Mouse (Mus musculus): ENCODE data around the gene Tex14.

Tex14 gene

DNA sequence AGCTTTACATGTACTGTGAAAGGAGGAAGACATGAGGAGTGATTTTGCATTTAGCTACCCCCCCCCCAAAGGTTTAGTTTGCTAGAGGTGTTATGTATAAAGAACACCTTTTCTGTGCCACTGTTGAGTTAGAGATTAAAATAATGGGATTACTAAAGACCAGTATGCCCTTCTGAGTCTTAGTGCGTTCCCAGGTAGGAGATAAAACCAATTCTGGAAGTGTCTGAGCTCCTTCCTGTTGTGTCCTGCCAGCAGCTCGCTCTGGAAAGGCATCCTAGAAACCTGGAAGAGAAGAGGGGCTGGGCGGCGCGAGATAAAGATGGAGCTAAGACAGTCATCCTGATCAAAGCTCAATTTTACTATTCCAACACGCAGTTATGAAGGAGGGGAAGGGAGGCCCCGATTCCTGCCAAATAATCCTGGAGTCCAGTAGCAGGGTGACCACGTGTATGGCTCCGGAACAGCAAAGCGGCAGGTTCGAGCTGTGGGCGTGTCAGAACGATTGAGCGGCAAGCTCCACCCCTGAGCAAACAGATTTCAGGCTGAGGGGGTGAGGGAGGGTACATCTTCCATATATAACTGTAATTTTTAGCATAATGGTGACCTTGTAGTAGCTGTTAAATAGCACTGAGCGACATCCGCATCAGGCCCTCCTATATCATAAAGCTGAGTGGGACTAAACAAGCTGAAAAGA, 40.0 kb downstream of the Tex14 start:
- TF ChIP-seq GATA4 (IDR thresholded peaks at IDR 0.05; ENCODE audit: insufficient replicate concordance, low read length), result no peak

DNA sequence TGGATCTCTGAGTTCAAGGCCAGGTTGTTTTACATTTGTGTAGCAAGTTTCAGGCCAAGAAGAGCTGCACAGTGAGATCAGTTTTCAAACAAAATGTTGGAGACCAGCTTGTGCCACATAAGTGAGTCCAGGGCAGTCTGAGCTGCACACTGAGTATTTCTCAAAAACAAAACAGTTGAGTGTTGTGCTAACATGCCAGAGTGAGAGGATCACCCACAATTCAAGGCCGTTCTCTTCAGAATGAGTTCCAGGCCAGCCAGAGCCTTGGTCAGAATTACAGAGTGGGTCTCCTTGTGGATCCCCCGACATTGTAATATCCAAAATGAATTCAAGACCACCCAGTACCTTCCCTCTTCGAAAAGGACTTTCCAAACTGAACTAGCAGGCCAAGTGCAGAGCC, 41.3 kb downstream of the Tex14 start:
- TF ChIP-seq GATA4 (IDR thresholded peaks at IDR 0.05; ENCODE audit: insufficient replicate concordance, low read length), result no peak

DNA sequence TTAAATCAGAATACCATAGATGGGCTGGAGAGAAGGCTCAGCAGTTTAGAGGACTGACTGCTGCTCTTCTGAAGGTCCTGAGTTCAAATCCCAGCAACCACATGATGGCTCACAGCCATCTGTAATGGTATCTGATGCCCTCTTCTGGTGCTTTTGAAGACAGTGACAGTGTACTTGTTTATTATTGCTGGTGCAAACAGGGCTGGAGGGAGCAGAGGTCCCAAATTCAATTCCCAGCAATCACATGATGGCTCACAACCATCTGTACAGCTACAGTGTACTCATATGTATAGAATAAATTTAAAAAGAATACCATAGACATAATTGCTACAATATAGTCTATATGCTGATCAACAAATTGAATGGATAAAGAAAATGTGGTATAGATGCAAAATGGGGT, 42.6 kb downstream of the Tex14 start:
- TF ChIP-seq GATA4 (IDR thresholded peaks at IDR 0.05; ENCODE audit: insufficient replicate concordance, low read length), result no peak

DNA sequence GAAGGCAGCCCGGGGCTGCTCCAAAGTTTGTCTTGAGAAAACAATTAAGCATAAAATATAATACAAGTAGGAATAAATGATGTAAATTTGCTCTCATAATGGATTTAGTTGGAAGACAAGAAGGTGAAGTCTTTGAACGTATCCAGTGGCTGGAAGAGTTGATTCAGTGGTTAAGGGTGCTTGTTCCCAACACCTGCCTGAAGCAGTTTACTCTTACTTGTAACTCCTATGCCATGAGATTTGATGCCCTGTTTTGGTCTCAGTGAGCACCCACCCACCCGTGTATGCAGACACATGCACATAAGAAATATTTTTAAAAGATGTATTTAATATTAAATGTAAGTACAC, 44.3 kb downstream of the Tex14 start:
- TF ChIP-seq GATA4 (IDR thresholded peaks at IDR 0.05; ENCODE audit: insufficient replicate concordance, low read length), result no peak

DNA sequence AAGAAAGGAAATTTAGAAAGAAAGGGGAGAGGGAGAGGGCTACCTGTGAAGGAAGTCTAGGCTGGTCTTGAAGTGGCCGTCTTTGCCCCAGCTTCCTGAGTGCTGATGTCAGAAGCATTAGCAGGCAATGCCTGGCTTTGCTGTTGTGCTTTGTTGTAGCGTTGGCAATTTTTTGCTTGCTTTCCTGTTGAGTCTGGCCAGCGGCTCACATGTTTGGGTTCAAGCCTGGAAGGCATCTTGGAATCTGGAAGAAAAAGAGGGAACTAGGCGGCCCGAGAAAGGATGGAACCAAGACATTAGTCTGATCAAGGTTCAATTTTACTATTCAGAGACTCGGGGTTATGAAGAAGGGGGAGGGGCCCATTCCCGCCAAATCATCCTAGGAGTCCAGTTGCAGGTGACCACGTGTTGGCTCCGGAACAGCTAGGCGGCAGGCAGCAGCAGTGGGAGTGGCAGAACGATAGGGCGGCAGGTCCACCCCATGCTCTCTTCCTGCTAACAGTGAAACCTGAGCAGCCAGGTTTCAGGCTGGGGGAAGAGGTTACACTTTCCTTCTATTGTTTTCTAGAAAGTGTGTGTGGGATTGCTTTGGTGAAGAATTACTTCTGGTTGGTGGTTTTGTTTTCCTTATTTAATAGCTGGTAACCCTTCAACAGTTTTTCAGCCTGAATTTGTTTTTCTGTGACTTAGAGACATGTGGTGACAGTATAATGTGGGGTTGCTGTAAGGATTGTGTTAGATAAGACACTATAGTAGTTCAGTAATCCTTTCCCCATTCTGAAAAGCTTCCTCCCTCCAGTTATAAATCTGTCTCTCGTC, 48.6 kb downstream of the Tex14 start:
- no peak for TF ChIP-seq GATA4 (IDR thresholded peaks at IDR 0.05; ENCODE audit: insufficient replicate concordance, low read length)

DNA sequence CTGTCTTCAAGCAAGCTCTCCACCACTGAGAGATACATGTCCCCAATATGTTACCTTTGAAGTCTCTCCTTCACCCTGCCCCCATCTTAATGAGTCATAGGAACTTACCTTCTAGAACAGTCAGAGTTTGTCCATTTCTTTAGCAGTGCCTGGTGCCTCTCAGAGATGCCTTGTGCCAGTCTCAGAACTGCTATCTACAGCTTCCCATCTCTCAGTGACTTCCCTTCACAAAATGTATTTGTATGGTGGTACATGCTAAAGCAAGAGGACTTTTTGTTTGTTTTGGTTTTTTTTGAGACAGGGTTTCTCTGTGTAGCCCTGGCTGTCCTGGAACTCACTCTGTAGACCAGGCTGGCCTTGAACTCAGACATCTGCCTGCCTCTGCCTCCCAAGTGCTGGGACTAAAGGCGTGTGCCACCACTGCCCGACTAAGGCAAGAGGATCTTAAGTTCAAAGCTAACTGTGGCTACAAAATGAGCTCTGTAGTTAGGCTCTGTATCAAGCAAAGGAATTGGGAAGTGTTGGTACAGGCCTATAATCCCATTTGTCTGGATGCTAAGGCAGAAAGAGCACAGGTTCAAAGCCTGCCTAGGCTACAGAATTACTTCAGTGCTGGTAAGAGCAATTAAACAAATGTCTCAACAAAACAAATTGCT, 49.3 kb downstream of the Tex14 start:
- no peak for TF ChIP-seq GATA4 (IDR thresholded peaks at IDR 0.05; ENCODE audit: insufficient replicate concordance, low read length)

DNA sequence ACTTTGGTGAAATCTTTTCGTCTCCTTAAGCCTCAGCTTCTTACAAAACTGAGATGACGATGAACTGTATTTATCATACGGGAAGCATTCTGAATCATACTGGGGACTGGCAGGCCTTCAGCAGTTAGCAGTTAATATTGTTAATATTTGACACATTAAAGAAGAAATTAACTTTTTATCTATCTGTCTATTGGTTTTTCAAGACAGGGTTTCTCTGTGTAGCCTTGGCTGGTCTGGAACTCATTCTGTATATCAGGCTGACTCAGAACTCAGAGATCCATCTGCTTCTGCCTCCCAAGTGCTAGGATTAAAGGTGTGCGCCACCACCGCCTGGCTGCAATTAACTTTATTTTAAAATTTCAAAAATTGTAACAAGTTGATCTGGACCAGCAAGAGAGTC, 50.7 kb downstream of the Tex14 start:
- no peak for TF ChIP-seq GATA4 (IDR thresholded peaks at IDR 0.05; ENCODE audit: insufficient replicate concordance, low read length)

DNA sequence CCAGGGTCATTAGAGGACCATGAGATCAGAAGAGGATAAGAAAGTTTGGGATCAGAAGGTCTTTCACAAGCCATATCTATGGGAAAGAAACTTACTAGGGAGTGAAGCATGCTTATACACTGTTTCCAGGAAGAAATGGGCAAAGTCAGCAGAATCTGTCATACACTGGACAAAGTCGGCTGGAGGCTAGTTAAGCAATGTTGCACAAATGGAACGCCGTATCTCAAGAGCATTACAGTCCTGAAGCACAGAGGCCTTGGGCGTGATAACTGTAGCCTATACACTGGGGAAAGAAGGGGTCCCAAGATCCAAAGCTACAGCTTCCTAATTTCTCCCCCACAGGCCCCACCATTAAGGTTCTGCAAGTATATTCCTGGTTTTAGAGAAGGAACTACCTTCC, 51.1 kb downstream of the Tex14 start:
- TF ChIP-seq GATA4 (IDR thresholded peaks at IDR 0.05; ENCODE audit: insufficient replicate concordance, low read length), result no peak

DNA sequence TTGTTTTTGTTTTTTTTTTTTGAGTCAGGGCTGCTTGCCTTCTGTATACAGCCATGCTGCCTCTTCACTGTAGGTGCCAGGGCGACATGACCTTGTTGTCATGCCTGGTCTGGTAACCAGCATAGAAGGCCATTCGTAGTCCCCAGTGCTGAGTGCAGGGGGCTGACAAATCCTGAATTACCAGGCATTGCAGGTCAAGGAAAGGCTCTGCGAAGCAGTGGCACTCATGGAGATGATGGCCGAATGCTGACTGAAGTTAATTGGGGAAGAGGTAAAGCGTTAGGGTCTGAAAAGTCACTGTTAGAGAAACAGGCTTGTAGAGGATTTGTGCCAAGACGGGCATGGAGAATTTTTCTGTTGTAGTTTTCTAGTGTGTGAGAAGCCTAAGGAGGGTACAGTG, 55.7 kb downstream of the Tex14 start:
- no peak for TF ChIP-seq GATA4 (IDR thresholded peaks at IDR 0.05; ENCODE audit: insufficient replicate concordance, low read length)

DNA sequence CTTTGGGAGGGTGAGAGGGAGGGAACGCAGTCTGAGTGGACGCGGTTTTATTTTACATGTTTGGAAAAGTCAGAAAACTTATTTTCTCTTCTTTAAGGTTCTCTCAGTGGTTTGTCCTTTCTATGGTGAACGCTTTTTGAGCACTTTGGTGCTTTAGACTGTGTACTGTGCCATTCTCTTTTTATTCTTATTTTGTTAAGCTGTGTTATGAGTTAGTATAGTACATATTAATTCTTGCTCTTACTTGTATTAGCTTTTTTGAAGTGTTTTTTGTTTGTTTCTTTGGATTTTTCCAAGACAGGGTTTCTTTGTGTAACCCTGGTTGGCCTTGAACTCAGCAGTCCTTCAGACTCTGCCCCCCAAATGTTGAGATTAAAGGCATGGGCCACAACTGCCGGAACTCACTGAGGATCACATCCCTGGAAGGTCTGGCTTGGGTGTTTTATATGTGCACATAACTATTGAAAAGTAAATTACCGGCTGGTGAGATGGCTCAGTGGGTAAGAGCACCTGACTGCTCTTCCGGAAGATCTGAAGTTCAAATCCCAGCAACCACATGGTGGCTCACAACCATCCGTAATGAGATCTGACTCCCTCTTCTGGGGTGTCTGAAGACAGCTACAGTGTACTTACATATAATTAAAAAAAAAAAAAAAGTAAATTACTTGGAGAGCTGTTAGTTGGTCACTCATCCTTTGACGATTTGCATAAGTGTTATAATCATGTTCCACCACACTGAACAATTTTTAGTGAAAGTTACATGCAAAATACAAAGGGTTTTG, 57.8 kb downstream of the Tex14 start:
- no peak for TF ChIP-seq GATA4 (IDR thresholded peaks at IDR 0.05; ENCODE audit: insufficient replicate concordance, low read length)

DNA sequence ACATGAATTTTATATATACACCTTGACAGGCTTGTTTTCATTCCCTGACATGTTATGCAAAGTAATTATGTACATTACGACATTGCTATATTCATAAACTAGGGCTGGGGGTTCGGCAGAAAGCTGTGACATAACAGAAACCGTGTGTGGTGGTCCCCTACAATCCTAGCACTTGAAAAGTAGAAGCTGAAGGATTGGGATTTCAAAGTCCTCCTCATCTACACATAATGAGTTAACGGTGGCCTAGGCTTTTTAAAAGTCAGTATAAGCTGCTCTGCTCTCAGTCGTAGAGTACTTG, 58.3 kb downstream of the Tex14 start:
- no peak for TF ChIP-seq GATA4 (IDR thresholded peaks at IDR 0.05; ENCODE audit: insufficient replicate concordance, low read length)

DNA sequence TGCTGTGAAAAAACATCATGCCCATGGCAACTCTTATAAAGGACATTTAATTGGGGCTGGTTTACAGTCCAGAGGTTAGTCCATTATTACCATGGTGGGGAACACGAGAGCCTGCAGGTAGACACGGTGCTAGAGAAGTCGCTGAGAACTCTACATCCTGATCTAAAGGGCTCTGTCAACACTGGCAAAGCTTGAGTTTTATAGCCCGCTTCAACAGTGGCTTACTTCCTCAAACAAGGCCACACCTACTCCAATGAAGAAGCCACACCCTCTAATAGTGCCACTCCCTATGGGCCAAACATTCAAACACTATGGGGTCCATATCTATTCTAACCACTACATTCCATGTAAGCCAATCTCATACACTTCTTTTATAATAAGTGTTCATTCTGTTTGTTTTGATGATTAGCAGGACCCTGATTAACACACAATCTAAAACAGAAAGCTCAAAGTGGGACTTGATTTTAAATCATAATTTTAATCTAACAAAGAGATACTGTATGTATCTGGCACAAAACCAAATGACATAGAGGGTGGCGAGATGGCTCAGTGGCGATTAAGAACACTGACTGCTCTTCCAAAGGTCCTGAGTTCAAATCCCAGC, 61.2 kb downstream of the Tex14 start:
- no peak for TF ChIP-seq GATA4 (IDR thresholded peaks at IDR 0.05; ENCODE audit: insufficient replicate concordance, low read length)

DNA sequence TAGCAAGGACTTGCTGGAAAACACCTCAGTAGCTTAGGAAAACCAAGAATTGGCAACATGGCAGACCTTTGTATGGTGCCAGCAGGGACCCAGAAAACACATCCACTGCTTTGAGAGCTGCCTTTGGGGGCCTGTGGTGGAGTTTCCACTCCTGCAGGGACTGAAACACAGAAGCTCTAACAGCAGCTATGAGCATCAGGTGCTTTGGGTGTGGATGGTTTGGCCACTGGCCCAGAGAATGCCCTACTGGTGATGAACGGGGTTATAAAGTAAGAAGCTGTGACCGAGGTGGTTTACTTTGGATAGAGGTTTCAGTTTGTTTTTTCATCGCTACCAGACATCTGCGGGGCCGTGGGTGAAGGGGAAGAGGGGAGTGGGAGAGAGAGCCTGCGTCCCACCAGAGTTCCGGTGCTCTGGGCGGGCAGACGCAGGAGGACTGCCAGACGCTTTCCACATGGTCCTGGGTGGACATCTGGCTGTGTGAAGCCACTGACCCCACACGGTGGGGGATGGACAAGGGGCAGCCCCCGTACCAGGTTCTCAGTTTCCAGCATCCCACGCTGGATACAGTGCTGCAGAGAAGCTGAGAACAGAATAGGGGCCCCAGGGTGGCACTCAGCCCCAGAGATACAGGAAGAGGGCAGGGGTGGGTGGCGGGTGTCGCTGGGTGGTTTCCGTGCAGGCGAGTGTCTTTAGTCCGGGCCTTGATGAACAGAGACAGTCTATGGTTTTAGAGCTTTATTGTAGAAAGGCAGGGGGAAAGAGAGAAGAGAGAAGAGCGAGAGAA, 62.8 kb downstream of the Tex14 start:
- no peak for TF ChIP-seq GATA4 (IDR thresholded peaks at IDR 0.05; ENCODE audit: insufficient replicate concordance, low read length)

DNA sequence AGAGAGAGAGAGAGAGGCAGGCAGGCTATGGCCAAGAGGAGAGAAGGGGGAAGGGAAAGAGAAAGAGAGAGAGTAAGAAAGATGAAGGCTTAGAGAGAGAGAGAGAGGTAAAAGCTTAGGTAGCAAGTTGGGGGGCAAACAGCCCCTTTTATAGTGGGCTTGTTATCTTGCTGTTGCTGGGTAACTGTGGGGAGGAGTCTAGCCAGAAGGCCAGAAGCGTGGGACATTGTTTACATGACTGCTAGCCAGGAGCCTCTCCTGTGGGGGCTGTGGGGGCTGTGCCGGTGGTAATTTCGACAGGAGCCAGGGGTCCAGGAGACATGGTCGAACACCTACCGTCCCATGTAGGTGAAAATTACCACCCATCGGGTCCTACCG, 63.4 kb downstream of the Tex14 start:
- no peak for TF ChIP-seq GATA4 (IDR thresholded peaks at IDR 0.05; ENCODE audit: insufficient replicate concordance, low read length)

Measured in liver, adult (tissue).